12 mouse cellular contexts compared by ENCODE assay signal in the genomic region with DNA sequence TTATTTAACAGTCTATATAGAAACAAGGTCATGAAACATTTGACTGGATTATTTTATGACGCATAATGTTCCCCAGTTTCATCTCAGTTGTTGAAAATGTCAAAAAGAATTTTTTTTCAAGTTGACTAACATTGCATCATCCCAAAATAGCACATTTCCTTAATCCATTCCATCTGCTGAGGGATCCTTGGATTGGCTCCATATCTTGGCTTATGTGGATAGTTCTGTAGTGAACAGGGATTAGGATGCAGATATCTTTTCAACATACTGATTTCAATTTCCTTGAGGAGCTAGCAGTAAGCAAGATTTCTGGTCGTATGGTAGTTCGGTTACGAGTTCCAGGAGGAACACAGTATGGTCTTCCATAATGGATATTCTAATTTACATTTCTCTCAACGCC.
"Had no signal": no experiment of that assay in that cellular context is flagged by ENCODE, and none has a peak within 500 bp of the region (broad histone marks: within the 10 kb centered on the region; RNA-seq: fewer than 3 reads in every experiment).

No protein-coding gene starts in this region.

- H3K27me3 ChIP-seq: limb, embryonic 13.5 days; neural tube, embryonic 12.5 days had no signal

- H3K9ac ChIP-seq: limb, embryonic 13.5 days; liver, embryonic 14.5 days; neural tube, embryonic 12.5 days had no signal

- H3K36me3 ChIP-seq: limb, embryonic 13.5 days; neural tube, embryonic 12.5 days had no signal

- H3K4me3 ChIP-seq: limb, embryonic 13.5 days; neural tube, embryonic 12.5 days had no signal

- H3K9me3 ChIP-seq: limb, embryonic 13.5 days; neural tube, embryonic 12.5 days had no signal

- H3K4me2 ChIP-seq: neural tube, embryonic 12.5 days had no signal

- DNase-seq: kidney, adult 2 months; kidney, postnatal 36 days; layer of hippocampus, adult 9-11 months; lung, adult 18-20 months; lung, postnatal 36 days; midbrain, embryonic 14.5 days; thymus, adult 2 months; thymus, postnatal 25 days had no signal

- H3K27ac ChIP-seq: kidney, postnatal 0 days; liver, embryonic 14.5 days; neural tube, embryonic 12.5 days had no signal
